Mouse (Mus musculus) layer of hippocampus, adult 8-10 months (tissue): ENCODE measurements around the gene Pin4. TPM values are rescaled to one million over a fixed set of nuclear protein-coding genes. Genes with fewer than 3 reads are reported as not detected.

Experiments
- DNase-seq, 2 experiments: peaks; one replicate each; pipeline ENCODE4 v3.0.0; 2022; ENCODE audit warnings: low spot score in 2 of 2
- total RNA-seq, 4 experiments: library from RNA; stranded (reverse); gene quantifications; 2 replicates each; pipeline ENCODE4 v1.2.4; 2022

Gene Pin4
- total RNA-seq, 4 experiments from 2014 or later: 9.6 to 32.9 (median 23.5) TPM

DNA sequence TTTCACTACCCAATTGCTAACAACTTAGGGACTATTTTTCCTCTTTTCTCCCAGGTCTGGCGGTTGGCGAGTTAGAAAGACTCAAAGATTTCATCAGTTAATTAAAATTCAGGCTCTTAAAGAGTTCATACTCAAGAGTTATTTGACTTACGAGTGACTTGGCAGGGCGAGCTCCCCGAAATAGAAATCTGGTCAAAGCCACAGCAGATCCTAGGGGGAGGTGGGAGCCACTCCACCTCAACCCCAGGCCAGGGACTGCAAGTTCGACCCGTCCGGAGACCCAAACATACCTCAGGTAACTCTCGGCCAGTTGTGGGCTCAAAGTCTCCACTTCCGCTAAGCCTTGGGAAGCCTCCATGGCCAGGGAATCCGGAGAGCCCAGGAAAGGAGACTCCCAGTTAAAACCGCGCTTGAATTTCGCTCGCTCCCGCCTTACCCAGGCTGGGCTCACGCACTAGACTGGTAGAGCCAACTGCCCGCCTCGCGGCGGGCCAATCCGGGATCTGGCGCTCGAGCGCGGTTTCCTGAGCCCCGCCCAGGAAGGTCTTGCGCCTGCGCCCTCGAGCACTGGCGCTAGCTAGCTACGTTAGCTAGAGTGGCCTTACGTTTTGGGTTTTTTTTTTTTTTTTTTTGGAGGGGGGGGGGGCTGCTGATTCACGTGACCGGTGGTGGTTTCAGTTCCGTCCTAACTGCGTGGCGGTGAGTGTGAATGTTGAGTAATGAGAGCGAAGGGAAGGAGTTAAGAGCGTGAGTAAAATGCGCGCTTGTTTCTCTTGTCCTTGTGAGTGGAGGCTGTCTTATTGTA is 37.6 kb downstream of the Pin4 start, which contains the start of gene Ercc6l:
Gene Ercc6l, minus strand, starts transcription at position 474 of the 805 bp plus-strand sequence.
- peak; percentile 75 to 82 for DNase-seq

DNA sequence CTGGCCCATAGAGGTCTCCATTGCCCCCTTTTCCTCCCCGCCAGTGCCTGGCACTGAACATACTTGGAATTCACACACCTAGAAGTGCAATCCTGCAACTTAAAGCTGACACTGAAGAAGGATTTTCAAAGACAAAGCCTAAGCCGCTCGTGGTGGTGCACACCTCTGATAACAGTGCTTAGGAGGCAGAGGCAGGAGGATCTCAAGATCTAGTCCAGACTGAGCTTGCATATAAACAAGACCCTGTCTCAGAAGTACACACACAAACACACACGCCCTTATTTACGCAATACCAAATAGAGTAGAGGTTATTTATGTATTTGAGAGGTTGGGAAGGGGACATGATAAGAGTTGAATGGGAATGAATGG is 38.2 kb downstream of the Pin4 start:
- DNase-seq: no peak

DNA sequence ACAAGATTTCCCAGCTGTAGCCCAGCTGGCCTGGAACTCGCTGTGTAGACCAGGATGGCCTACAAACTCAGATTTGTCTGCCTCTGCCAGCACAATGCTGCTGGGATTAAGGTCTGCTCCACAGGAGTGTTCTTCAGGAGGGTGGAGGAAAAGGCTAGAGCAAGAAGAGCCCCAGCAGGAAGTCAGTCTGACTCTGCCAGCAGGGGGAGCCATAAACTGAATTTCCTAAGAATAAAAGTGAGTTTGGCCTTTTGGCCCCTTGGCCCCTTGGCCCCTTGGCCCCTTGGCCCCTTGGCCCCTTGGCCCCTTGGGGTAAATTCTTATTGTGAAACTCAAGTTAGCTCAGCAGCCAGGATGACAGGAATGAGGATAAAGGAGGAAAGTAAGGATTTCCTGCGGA is 40.5 kb downstream of the Pin4 start:
- peak in 1 of 2 experiments; percentile 10 for DNase-seq

DNA sequence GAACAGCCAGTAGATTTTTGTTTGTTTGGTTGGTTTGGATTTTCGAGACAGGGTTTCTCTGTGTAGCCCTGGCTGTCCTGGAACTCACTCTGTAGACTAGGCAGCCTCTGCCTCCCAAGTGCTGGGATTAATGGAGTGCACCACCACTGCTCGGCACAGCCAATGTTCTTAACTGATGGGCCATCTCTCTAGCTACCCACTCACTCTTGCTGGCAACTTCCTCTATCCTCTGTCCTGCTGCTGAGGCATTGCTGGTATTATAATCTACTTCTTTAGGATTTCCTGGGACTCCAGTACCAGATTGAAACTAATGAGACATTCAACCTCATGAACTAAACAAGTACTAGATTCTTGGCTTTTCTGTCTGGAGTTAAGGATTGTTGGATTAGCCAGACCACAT is 41.3 kb downstream of the Pin4 start:
- no peak for DNase-seq

DNA sequence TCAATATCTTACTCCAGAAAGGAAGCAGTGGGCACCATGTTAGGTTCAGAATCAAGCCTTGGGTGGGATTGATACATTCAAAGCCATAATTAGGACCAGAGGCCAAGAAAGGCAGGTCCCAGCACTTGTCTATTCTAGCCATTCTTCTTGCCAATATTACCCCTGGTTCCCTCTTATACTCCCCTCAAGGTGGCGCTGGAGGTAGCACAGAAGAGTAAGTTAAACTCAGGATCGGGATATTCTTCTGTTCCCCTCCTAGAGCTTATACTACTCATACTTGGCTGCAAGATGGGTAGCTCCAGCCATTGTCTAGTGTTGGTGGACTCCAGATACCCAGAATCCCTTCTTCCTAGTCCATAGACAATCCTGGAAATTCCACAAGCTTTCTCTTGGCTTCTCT is 43.8 kb downstream of the Pin4 start:
- DNase-seq: no peak

DNA sequence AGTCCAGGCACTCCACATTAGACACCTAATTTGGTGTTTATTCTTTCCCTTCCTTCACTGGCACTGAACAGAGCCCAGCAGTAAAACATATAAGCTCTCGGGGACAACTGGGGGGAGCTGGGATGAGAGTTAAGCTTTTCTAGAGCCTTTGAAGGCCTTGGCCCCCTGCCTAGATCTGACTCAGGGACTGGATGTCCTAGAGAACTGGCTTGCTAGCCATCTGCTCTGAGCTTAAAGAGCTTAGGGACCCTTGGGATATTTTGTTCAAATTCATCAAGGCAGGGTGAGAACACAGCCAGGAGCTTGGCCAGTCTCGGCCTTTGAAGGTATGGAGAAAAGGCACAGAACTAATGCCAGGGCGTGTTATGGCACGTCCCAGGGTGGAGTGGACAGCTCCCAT is 44.3 kb downstream of the Pin4 start:
- DNase-seq: no peak

DNA sequence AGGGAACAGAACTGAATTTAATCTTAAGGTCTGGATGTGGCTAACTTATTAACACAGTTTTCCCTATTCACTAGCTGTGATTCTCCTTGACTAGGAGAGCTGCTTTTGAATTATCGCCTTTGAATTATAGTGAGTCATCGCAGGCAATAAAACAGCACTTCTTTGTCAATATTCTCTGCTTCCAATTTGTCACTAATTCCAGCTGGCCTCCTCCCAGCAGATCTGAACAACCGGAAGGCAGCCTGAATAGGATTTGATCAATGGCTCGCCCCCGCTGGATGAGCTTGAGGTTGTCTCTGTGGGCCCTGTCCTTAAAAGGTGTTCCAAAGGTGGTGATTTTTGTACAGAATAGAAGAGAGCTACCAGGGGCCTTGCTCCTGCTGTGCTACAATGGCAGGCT is 47.3 kb downstream of the Pin4 start:
- peak; percentile 23 to 44 for DNase-seq

DNA sequence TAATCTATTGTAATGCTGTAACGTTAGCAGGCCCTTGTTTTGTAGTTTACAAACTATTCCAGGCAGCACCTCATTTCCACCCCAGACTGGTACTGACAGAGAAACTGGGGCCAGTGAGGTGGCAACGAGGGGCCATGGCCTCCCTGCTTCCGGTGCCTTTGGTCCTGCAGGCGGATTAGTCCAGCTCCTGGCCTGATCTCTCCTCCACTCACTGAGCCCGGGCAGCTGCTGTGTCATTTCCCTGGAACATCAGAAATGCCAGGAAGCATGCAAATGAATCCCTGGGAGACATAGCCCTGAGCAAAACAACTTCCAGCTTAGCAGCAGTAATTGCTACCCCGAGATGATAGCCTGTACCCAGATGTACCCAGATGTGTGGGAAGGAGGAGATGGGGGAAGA is 47.7 kb downstream of the Pin4 start:
- no peak for DNase-seq

DNA sequence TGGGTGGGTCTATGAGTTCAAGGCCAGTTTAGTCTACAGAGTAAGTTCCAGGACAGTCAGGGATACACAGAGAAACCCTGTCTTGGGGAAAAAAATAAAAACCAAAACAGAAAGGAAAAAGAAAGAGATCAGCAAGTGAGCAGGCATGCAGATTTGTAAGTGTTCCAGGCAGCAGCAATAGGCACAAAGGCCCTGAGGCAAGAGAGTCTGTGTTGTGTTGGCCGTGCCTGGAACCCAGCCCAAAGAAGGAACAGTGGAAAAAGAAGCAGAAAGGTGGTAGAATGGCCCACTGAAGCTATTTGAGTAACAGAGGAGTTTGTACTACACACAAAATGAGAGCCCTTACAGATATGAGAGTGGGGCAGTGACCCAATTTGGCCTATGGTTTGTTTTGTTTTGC is 50.5 kb downstream of the Pin4 start:
- no peak for DNase-seq

DNA sequence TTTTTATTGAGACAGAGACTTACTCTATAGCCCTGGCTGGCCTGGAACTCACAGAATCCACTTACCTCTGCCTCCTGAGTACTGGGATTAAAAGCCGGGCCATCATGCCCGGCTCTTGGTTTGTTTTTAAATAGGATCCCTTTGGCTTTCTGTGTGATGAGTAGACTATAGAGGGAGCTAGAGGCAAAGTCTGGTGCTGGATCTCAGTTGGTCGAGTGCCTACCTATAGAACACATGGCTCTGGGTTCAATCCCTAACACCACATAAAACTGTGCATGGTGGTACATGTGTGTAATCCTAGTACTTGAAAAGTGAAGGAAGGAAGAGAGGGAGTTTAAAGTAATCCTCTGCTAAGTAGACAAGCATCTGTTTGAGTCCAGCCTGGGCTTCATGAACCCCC is 50.9 kb downstream of the Pin4 start:
- DNase-seq: no peak

DNA sequence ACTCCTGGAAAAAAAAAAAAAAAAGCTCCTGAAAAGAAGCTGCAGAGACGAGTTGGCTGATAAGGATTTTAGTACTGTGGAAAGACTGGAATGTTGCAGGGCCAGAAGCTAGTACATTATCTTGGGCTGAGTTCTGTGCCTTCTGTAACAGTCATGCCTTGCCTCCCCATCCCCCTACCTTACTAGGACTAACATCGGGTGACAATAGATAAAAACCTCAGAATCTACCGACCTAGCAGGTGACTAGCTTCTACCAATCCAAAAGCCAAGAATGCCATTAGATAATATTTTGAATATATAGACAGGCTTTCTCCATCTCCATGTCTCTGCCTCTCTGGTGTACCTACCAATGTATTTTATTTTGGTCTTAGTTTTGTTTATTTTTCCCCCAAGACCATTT is 51.7 kb downstream of the Pin4 start:
- DNase-seq: no peak

DNA sequence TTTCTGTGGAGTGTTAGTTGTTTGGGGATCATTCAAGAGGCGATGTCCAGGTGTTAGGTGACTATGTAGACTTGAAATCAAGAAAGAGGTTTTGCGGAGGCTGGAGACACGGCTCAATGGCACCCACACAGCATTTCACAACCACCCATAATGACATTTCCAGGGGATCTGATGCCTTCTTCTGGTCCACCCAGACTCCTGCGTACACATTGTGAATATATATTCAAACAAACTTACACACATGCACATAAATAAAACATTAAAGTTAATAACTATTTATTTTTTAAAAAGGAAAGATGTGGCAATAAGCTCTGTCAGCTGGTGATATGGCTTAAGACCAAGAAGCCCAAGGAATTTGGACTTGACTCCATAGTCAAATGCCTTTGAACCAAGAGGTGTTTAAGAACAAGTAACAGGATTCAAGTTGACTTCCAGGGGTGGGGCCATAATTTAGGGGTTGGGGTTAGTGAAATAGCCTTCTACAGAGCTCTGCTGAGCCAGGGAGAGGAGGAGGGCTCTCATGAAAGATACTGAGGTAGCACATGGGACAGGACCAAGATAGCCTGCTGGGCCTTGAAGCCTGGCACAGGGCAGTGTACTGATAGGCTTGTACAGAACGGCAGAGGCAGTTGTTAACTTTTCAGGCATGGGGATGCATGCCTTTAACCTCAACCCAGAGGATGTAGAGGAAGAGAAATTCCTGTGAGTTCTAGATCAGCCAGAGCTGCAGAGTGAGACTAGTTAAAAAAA is 56.5 kb downstream of the Pin4 start:
- DNase-seq: no peak

Other genes with a start within 250 kb of the Pin4 start
- 10 to 100 TPM in 3 of 4 experiments, 1 to 10 TPM in 1; 9.6 to 15.4 (median 13.0) TPM for gene Rtl5, start 48.1 kb upstream of the Pin4 start, total RNA-seq
- gene Ercc6l, start 37.6 kb downstream of the Pin4 start, total RNA-seq: under 1 TPM in 3 of 4 experiments, not detected in 1; 0.14 to 0.36 (median 0.18) TPM
- gene Rps4x, start 69.9 kb downstream of the Pin4 start, total RNA-seq: 100 to 1,000 TPM; 452 to 610 (median 507) TPM
- gene Cited1, start 132.7 kb downstream of the Pin4 start, total RNA-seq: 1 to 10 TPM; 1.2 to 2.6 (median 2.3) TPM